Mouse (Mus musculus) thymus, postnatal 25 days (tissue): Measurements from ENCODE around the gene Coq6.
"Not testable (repeated sequence)": the region's sequence is repeated elsewhere in the genome, so short reads cannot be mapped to it uniquely, and the experiment has no call there.

ENCODE experiments used
- DNase-seq: peaks from one replicate; pipeline ENCODE4 v3.0.0; 2022

The Coq6 gene

DNA sequence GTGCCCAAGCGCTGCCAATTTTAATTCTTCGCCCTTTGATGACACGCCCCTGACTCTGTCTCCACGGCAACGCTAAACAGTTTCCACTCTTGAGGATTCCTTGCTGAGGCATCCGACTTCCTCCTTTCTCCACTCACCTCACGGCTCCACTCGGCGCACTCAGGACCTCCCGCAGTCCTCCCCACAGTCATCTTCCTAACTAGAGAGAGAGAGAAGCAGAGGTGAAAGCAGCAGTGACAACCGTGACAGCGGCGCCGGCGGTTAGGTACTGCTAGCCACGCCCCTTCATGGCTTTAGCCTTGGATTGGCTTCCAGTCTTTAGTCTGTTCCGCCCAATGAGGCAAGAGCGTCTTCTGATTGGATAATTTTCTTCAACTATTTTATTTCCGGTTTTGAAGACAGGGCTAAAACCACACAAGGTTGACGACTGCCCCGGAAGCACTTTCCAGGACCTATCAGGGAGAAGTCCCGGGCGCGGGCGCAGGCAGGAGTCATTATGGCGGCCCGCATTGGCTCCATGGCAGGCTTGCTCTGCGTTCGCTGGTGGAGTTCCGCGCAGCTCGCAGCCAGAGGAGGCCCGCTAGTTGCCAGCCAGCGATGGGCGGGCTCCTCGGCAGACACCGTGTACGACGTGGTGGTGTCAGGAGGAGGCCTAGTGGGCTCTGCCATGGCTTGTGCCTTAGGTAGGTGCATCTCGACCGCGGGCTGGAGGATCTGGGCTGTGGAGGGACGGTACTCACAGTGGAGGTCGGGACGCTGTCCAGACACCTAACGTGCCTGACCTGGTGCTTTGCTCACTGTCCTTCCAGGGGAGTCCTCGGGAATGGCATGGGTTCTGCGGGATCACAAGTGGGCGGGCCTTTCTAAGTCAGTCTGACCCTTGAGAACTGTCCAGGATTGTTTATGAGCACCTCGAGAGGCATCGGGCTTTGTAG, at the start of gene Coq6, which contains the start of gene Fam161b:
Gene Coq6, plus strand, starts transcription at position 103 of the 935 bp plus-strand sequence.
Gene Fam161b, minus strand, starts transcription at position 279 of the 935 bp plus-strand sequence.
- DNase-seq, result peak; percentile 91

DNA sequence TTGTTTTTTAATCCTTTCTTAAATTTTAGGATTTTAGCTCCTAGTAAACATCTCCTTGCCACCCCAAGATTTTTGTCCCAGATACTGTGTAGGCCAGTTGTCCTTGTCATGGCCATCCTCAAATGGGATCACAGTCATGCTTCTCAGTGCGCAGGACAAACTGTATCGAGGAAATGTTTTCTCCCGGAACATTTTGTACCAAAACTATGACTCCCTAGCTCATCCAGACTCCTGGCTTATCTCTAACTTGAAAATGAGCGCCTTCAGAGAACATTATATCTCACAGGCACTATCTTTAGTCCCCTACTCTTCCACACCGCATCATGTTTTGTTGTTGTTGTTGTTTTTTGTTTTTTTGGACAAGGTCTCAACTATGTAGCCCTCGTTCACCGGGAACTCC, 45.5 kb upstream of the Coq6 start:
- no peak for DNase-seq

DNA sequence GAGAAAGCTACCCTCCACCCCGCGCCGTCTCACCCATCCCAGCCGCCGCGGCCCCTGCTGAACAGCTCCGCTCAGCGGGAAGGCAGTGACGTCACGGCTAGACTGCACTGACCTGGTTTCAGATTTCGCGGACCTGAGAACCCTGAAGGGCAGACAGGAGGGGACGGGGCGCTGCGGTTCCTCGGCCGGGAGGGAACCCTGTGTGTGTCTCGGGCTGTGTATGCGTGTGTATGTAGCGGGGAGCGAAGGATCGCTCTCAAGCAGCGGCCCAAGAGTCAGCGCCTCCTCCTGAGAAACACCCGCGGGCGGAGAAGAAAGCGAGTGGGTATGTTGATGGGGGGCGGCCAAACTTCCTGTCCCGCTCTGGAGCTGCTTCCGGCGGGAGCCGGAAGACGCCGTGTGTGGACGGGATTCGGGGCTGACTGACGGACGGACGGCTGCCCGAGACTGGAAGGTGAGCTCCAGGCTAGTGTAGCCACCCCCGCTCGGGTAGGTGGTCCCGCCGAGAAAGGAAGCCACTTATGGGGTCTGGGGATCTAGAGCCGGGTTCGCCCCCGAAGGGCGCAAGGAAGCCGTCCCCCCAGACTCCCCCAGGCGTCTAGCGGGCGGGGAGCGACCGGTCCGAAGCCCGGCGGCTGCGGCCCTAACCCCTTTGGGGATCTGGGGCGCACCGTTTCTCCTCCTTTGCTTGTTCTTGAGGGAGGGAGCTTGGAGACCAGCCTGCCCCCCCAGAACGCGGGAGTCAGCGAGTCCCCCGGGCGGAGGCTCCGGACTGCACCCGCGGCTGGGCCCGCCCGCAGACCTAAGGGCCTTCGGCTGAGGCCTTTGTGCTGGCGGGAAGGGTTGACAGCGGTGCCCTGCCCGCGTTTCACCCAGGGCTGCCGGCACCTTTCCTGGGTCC, 44.5 kb upstream of the Coq6 start, which contains the start of gene Zfp410:
Gene Zfp410, plus strand, starts transcription at position 132 of the 901 bp plus-strand sequence.
- DNase-seq, result peak; percentile 86

DNA sequence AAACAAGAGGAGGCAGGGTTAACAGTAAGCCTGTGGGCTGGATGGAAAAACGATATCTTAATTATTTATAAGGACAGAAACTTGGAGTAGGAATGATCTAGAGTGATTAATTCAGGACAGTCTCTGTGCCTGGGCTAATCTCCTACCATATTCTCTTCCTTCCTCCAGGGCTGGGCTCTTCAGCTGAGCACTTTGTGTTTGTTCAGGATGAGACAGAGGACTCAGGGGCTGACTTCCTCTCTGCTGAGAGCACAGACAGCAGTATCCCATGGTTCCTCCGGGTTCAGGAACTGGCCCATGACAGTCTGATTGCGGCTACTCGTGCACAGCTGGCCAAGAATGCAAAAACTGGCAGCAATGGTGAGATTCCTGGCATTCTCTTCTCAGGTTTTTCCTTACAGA, 34.3 kb upstream of the Coq6 start:
- DNase-seq, result no peak

DNA sequence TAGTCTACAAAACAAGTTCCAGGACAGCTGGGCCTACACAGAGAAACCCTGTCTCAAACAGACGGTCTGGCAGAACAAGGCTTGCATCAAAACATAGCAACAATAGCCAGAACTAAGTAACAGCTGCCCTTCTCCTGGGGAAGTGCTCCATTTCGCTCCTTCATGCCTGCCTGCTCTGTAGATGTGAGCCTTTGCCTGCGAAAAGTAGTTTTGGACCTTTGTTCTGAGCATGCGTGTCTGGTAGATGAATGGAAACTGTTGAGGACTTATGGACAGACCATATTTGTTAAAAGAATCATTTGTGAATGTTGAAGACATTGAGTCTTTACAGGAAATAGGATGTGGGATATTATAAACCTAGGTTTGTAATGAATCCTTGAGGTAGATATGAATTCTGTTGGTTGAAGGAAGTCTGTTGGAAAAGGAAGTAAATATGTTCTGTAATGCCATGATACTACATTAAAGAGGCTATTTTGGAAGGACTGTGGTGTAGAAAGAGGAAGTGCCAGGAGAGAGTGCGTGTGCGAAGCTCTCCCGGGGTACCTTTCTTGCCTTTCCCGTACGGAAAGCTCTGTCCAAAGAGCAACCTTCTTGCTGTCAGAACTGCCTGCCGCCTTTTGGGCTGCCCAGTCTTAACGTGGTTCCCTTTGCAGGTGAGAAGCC, 24.4 kb upstream of the Coq6 start:
- DNase-seq, result no peak

DNA sequence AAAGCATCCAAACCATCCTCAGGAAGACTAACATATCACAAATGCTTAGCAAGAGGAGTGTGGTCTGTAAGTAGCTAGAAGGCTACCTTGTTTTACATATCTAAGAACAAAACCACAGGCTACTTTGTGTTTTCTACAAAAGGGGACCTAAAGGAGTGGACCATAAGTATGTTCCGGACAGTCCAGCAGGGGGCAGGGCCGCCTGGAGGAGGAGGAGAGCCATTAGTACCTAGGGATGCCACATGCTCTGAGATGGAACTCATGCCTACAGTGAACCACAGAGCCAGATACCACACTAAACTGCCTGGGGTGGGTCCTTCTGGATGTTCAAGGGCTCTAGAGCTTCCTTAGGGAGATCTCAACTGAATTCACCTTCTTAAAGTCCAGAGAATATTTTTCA, 14.3 kb upstream of the Coq6 start:
- no peak for DNase-seq

DNA sequence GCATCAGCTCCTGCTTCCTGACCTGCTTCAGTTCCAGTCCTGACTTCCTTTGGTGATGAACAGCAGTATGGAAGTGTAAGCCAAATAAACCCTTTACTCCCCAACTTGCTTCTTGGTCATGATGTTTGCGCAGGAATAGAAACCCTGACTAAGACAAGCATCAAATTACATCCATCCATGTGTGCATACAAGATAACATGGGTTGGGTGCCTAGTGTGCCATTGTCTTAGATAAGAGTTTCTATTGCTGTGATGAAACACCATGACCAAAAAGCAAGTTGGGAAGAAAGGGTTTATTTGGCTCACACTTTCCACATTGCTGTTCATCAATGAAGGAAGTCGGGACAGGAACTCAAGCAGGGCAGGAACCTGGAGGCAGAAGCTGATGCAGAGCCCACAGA, 2.8 kb upstream of the Coq6 start:
- DNase-seq, result not testable (repeated sequence)

DNA sequence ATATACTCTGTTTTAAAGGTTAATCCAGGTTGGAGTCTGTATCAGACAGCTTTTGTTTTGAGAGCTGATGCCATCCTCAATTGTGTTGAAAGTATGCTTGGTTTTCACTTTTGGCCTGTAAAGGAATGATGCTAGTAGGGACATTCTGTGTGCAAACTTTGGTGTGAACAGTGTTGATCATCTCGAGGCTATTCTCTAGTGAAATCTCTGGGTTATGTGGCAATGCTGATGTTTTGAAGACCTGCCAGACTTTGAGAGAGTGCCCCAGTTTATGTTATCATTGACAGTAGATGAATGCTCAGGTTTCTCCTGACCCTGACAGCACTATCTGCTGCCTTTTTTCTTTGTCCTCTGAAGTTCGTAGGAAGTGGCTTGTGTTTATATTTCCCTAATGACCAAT, 1.4 kb downstream of the Coq6 start:
- no peak for DNase-seq

DNA sequence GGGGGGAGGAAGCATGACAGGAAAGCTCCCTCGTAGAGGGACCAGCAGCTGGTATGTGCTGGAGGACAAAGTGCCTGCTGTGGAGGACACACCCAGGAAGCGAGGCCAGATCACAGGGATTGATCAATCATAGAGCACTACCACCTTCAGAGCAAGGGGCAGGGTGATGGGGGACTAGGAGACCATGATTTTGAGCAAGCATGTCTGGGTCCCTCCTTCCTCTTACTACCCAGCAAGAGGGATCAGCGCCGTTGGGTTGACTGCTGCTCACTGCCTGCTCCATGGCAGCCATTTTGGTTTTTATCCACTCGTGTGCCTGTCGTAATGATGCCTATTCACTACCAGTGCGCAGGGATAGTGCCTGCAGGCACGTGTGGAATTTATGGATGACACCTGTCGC, 2.8 kb downstream of the Coq6 start:
- DNase-seq, result no peak

DNA sequence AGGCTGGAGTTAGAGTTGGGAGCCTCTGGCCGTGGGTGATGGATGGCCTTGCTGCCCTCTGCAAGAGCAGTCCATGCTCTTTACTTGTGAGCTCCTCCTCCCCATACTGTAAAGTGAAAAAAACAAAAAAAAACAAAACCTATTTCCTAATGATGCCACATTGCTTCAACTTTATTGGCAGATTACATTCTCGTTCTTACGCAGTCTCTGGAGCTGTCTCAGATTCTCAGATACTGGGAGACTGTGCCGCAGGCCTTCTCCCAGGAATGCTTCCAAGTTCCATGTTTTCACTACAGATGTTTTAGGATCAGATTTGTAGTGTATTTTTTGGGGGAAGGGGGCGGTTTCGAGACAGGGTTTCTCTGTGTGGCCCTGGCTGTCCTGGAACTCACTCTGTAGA, 3.7 kb downstream of the Coq6 start:
- DNase-seq, result no peak

DNA sequence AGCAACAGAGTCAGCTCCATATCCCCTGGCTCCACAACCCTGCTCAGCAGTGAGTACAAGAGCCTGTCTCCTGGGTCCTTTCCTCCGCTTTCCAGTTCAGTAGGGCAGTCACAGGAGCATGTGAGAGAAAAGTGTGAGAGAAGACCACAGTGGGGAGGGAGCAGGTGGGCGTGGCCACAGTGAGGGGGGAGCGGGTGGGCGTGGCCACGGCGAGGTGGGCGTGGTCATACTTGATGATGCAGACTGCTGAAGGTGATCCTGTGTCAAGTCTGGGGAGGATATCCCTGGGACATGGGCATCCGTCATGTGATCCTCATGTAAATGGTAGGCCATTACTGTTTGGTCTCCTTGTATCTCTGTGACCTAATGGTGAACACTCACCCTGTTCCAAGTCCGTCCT, 5.5 kb downstream of the Coq6 start:
- no peak for DNase-seq

DNA sequence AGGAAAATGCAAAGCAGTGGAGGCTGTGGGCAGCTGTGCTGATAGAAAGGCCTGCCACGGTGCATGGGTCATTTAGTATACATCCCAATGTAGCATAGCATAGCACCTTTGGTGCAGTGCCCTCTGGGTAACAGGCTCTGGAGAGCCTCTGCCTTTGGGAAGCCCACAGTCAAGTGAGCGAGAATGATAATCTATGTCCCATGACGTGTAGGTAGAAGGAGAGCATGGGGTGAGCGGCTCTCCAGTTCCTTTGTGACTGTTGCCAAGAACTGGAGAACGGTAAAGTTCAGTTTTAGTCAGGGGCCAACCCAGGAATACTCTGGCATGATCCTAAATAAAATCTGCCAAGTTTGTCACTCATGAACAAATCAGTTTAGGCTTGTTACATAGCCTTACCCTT, 10.2 kb downstream of the Coq6 start:
- DNase-seq, result no peak

DNA sequence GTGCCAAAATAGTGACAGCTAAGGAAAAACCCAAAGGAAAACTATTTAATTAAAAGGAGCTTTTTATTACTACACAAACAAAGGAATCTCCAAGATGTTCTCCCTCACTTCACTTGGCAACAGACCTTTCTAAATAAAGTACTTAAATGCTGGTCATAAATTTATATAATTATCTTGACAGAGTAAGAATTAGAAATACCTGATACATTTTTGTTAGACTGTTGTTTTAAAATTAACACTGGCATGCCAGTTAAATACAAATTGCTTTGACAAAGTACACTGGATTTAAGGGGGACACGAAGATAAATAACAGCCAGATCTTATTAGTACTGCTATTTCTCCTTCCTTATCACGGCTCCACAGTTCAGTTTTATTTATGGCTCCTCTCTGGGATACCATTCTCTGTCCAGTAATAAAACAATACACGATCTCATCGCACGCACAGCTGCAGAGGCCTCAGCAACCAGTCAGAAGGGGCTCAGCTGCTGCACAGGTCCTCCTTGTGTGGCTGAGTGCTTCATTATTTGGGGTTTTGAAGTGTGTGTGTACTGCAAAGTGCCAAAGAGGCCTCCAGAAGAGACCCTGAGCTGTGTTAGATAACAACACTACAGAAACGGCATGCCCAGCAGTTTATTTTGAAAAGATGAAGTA, 12.5 kb downstream of the Coq6 start:
- no peak for DNase-seq

DNA sequence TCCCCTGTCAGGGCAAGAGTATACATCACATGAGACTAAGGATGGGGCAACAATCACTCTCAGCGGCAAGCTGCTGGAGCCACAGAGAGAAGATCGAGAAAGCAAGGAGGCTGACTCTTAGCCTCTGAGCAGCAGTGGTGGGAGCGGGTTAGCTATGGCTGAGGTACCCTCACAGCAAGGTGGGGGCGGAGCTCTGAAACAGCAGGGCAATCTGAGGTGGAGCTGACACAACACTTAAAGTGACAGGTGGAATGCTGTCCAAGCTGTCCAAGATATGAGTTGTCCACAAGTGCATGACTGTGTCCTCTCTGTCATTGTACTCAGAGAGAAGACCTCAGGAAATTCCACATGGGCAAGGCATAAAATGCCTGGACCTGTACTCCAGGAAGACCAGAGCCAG, 20.9 kb downstream of the Coq6 start:
- DNase-seq, result no peak

DNA sequence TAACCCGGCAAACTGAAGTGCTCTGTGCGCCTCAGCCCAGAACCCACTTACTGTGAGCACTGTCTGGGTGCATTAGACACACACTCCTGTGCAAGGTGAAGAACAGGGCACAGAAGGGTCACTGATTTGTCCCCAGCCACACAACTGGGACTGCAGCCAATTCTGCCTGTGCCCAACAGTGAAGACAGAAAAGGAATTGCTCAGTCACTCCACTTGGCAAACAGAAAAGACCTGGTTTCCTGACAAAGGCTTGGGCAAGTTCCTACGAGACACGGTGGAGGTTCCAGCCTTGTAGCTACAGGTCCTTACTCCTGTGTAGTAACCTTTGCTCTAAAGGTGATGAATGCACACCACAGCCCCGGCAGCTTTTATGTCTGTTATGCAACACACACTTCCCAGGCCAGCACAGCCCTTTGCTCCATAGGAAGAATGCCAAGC, 23.2 kb downstream of the Coq6 start:
- no peak for DNase-seq

DNA sequence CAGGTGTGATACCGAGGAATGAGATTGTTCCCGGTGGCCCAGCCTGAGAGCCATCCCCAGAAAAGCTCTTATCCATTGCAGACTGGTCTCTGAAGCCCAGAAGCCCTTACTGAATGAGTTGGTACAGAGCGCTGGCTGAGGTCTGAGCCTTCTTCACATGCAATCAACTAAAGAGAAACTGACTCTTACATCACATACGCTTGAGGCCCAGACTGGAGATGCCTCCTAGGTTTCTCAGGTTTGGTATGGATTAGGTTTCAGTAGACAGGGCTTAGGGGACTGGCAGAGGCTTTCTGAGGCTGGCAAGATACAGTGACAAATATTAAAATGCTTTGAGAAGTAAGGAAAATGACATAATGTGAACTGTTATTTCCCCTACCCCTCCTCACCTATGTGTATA, 24.0 kb downstream of the Coq6 start:
- no peak for DNase-seq

DNA sequence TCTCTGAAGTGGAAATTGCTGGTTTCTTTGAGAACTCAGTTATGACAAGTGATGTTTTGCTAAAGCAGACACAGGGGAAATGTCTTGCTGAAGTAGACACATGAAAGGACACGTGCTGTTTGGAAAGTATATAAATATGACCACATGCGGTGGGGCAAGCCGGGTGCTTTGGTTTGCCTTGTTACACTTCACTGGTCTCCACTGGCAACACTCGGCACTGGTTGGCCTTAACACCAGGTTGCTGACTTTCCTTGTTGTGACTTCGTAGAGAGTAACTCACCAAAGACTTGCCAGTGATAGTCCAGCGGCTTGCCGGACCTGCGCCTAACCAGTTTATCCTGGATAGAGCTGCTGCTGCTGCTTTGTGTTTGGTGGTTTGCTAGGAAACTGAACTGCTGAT, 26.6 kb downstream of the Coq6 start:
- no peak for DNase-seq

DNA sequence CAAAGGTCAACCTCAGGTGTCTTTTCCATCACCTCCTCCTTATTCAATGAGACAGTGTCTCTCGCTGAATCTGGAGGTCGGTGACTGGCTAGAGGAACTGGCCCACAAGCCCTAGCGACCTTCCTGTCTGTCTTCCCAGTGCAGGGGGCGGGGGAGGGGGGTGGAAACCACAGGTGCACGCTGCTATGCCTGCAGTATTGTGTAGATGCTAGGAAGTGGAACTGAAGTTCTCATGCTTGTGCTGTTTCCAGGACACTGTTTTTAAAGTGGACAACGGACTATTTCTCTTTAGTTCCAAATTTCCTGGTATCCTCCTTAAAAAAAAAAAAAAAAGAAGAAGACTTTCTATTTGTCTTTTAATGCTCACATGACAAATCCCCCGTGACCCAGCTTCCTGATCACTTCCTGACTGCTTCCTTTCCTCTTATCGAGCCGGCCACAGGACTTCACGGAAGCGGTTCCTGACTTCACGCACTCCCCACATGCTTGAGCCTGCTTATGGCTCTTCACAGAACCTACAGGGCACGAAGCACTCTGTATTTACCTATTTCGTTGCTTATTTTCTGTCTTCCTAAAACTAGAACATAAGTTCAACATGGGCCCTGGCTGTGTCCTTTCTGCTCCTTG, 27.4 kb downstream of the Coq6 start:
- no peak for DNase-seq

DNA sequence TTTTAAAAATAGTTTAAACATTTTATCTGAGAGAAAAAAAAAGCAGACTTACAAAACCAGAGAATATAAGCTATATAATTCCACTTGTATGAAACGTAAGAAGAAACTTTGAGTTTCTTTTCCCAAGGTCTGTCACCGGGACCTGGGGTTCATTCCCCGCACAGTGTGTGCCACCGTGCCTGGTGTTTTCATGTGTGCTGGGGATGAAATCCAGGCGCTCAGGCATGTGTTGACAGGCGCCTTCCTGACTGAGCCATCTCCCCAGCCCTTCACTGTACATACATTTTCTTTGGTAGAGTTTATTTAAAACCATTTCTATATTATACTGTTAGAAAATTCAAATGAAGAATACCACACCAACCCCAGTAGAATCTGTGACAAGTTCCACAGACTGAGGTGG, 28.9 kb downstream of the Coq6 start:
- no peak for DNase-seq

DNA sequence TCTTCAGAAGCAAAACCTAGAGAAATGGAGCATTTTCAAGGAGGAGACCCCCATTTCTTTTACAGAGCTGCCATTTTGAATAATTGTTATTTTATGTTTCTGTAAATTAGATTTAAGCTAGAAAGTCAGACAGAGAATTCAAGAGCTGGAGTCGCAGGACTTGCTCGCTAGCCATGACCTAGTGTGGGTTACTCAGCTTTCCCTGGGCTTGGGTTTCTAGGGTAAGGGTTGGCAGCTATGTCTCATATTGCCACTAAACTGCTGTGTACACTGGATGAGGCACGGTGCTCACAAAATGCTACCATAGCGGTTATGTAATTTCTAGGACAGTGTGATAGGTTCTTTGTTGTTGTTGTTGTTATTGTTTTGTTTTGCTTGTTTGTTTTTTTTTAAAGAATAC, 31.2 kb downstream of the Coq6 start:
- DNase-seq, result no peak

DNA sequence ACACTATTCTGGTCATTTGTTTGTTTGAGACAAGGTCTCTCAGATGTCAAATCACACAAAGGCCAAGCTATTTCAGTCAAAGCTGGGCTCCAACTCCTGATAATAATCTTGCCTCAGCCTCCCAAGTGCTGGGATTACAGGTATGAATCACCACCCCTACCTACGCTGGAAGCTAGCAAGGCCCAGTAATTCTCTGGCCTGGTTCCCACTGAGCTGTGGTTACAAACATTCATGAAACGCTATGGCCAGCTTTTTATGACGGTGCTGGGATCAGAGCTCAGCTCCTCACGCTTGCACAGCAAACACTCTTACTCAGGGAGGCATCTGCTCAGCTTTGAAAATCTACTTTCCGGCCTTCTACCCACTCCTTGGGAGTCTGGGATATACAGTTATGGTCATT, 32.4 kb downstream of the Coq6 start:
- DNase-seq, result no peak
